Mouse (Mus musculus) cerebellum, postnatal 4 days (tissue): ENCODE measurements at regions not wholly inside any gene's neighbourhood (a gene's known extent, or its start where the extent isn't known, plus 50 kb on each side); places are given as distances from the start of the nearest gene placed in this dataset.

ENCODE experiments used
- DNase-seq, 2 experiments: peaks; one replicate each; pipeline ENCODE4 v3.0.0; 2022; ENCODE audit warnings: low spot score in 2 of 2, mixed read lengths in 1 of 2

- no peak for DNase-seq
These were observed 74.5 kb downstream of the Cmpk2 start for GRCm38 (mm10) chr12:26543463-26543862.

DNA sequence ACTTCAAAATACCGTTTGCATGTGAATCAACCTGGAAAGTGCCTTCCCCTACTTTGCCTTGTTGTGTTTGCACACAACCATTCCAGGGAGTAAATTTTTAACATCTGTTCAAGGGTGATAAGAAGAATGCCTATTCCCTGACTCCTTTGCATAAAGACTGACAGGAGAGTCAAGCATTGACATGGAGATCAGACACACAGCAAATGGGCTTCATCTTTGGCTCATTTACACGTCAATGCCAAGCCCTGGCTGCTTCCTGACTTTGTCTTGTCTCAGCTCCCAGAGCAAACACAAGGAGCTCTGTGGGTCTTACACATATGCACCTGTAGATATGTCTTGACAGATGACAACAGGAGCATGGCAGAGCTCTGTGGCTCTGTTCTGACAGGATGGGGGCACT lies 73.4 kb downstream of the Cmpk2 start:
- DNase-seq, result no peak

- DNase-seq, result peak in 1 of 2 experiments; percentile 10
These were observed 66.4 kb downstream of the Cmpk2 start for GRCm38 (mm10) chr12:26535261-26535890.

- DNase-seq, result peak in 1 of 2 experiments; percentile 10
These were observed 65.5 kb downstream of the Cmpk2 start for GRCm38 (mm10) chr12:26534229-26535105.

DNA sequence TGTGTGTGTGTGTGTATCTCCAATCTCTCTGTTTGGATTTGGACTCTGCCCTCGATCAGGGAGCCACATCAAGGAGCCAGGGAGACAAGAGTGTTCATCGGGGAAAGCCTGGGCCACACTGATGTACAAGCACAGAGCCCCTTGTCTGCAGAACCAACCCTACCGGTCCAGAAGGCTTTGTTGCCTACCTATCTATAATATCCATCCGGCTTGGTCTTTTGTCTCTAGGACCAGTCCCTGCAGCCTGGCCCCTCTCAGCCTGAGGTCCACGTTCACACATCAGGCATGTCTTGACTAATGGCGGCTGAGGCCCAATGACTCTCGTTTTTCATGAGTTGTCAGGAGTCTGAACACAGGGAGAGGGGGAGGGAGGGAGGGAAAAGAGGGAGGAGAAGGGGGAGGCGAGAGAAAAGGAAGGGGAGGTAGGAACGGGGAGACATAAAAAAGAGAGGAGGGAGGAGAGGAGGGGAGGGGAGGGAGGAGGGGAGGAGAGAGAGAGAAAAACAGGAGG lies 64.7 kb downstream of the Cmpk2 start:
- peak in 1 of 2 experiments; percentile 13 for DNase-seq

- DNase-seq, result peak; percentile 74 to 92
These were observed 64.0 kb downstream of the Cmpk2 start for GRCm38 (mm10) chr12:26532823-26533640.

DNA sequence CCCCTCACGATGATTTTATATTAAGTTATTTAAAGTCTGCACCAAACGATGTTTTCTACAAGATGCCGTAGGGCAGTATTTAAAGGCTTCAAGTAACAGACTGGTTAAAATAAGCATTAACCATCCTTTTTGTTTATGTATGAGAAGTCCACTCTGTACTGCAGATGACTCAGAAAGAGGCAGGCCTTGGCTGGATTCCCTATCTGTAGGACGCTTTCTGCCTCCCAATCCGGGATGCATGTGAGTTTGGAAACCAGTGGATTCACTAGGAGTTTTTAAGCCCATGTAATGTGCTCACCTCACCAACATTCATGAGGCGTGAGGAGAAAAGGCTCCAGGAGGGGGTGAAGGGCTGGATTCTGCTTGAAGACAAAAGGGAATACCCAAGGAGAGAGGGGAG lies 63.1 kb downstream of the Cmpk2 start:
- no peak for DNase-seq
